Mouse (Mus musculus) heart, postnatal 14 days (tissue): ENCODE measurements around the gene Uba2. TPM values are rescaled to one million over a fixed set of nuclear protein-coding genes. Genes with fewer than 3 reads are reported as not detected.

Experiments used
- DNase-seq, 2 experiments: peaks; one replicate each; pipeline ENCODE4 v3.0.0; 2021 to 2022
- intact Hi-C: fragments of 180-260 bp; cut with DNase I; formaldehyde crosslinking; loops from one replicate; pipeline ENCODE4 v1.15.1; 2025
- total RNA-seq, 2 experiments: library from RNA; stranded (reverse); gene quantifications; 2 replicates each; pipeline ENCODE4 v1.2.3; 2021

Gene Uba2
- total RNA-seq, 2 experiments from 2014 or later = 34.6 to 38.9 TPM

- DNase-seq = no peak
- intact Hi-C loops = no loop called here
These were observed 60.2 kb downstream of the Uba2 start for GRCm38 (mm10) chr7:34109190-34109589.

- DNase-seq = no peak
- intact Hi-C loops = no loop called here
These were observed 68.1 kb downstream of the Uba2 start for GRCm38 (mm10) chr7:34101276-34101675.

- DNase-seq = no peak
- intact Hi-C loops = no loop called here
These were observed 69.4 kb downstream of the Uba2 start for GRCm38 (mm10) chr7:34100002-34100401.

- intact Hi-C loops = no loop called here
- no peak for DNase-seq
These were observed 74.4 kb downstream of the Uba2 start, which contains the start of gene Scgb1b30 for GRCm38 (mm10) chr7:34094911-34095481. TSS of gene Scgb1b30 (plus strand) at chr7:34095431.

Other genes with a start within 250 kb of the Uba2 start
- gene Scgb2b26, start 224.6 kb downstream of the Uba2 start, total RNA-seq = not detected
- gene Scgb2b27, start 155.7 kb downstream of the Uba2 start, total RNA-seq = not detected
- gene Scgb1b27, start 148.1 kb downstream of the Uba2 start, total RNA-seq = not detected
- gene Scgb1b30, start 74.2 kb downstream of the Uba2 start, total RNA-seq = not detected
- 10 to 100 TPM; 14.0 to 15.7 TPM for gene Wtip, start 36.3 kb downstream of the Uba2 start, total RNA-seq
- 10 to 100 TPM; 16.2 to 19.2 TPM for gene Pdcd2l, start 27.1 kb upstream of the Uba2 start, total RNA-seq
- 100 to 1,000 TPM; 507 to 526 TPM for gene Gpi1, start 60.7 kb upstream of the Uba2 start, total RNA-seq
- gene Gm6096, start 81.4 kb upstream of the Uba2 start, total RNA-seq = not detected
- 10 to 100 TPM; 71.5 to 80.6 TPM for gene 4931406P16Rik, start 144.0 kb upstream of the Uba2 start, total RNA-seq
- 10 to 100 TPM; 81.3 to 87.3 TPM for gene Lsm14a, start 223.7 kb upstream of the Uba2 start, total RNA-seq